Mouse (Mus musculus): Measurements from ENCODE around the gene Frrs1l.

The Frrs1l gene

GRCm38 (mm10) chr4:56965586-56966179 lies 24.5 kb downstream of the Frrs1l start:
- DNase-seq (ENCODE audit: low spot score in 2 of 2), result peak in 1 of 2 experiments; percentile 69

- peak in 1 of 2 experiments; percentile 75 for DNase-seq (ENCODE audit: low spot score in 2 of 2)
These were observed 26.5 kb downstream of the Frrs1l start for GRCm38 (mm10) chr4:56963687-56964086.

DNA sequence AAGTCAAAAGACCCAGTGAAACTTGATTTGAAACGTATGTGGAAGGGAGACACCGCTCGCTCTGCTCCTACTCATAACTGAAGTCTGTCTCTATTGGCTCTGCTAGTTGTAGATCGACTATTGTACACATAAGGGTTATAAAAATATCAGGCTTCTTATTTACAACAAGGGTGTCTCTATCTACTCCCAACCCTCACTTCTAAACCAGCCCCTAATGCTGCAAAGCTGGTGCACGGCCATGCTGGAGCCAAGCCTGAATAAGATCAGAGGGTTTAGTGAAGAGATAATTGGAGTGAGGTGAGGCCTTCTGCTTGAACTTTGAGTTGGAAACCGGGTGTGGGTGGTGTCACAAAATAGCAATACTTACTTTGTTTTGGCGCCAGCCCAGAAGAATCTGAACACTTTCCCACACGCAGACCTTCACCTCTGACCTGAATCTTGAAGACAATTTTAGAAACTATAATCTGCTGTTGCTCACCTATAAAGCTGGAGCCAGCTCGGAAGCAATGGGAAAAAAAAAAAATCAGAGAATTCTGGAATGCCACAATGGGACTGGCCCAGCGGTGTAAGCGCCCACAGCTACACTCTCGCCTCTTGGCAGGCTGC lies 28.8 kb downstream of the Frrs1l start:
- no peak for DNase-seq (ENCODE audit: low spot score in 2 of 2)

DNA sequence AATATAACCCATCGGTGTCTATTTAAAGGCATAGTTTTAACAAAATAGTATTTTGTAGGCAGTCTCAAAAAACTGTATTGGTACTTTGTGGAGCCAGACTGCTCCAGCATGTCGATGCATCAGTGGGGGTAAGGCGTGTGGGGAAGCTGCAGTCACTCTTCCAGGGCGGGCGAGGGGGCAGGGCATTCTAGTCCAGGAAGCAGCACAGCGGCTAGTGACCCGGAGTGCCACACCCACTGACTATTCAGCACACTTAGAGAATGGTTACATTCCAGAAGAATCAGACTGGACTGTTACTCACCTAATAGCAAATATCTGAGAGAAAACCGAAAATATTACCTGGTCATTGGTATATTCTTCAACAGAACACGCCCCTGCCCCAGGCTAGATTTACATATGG lies 32.7 kb downstream of the Frrs1l start:
- no peak for DNase-seq (ENCODE audit: low spot score in 2 of 2)

- DNase-seq (ENCODE audit: low spot score in 2 of 2), result no peak
These were observed 37.0 kb downstream of the Frrs1l start for GRCm38 (mm10) chr4:56953235-56953634.

GRCm38 (mm10) chr4:56951701-56952100 lies 38.5 kb downstream of the Frrs1l start:
- no peak for DNase-seq (ENCODE audit: low spot score in 2 of 2)

GRCm38 (mm10) chr4:56949494-56949893 lies 40.7 kb downstream of the Frrs1l start:
- no peak for DNase-seq (ENCODE audit: low spot score in 2 of 2)

DNA sequence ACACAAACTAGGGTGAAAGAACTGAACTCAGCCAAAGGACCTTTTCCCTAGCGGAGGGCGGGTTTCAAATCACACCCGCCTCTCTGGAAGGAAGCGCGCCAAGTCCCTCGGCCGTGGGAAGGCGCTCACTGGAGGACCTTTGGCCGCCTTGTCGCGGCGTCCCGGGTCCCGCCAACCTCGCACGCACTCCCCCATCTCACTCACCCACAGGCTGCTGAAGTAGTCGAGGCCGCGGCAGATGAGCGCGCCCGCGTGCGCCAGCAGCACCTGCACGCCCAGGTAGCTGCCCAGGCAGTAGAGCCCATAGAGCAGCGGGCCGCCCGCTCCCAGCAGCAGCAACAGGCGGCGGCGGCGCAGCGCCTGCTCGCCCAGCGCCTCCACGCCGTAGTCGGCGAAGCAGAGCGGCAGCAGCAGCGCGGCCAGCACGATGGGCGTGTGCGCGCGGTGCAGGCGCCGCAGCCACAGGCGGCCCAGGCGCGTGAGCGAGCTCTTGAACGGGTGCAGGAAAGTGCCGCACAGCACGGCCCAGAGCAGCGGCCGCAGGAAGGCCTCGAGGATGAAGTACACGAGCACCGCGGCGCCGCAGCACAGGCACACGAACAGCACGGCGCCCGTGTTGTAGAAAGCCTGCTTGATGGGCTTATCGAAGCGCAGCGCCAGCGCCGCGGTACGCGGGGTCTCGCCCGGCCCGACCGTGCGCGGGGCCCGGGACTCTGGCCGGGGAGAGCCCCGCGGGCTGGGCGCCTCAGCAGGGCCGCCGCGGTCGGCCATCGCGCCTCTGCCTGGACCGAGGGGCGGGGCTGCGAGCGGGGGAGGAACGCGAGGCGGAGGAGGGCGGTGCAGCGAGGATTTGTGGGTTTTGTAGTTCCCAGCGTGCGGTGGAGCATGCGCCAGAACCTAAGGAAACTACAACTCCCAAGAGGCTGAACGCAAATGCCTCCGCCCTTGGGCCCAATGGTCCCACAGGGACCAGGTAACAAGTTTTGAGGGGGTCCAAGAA lies 43.2 kb downstream of the Frrs1l start, which contains the start of gene Tmem245:
TSS of gene Tmem245 (minus strand) at position 797 of the 1,000 bp plus-strand sequence.
- peak; percentile 73 to 93 for DNase-seq (ENCODE audit: low spot score in 2 of 2)

GRCm38 (mm10) chr4:56946180-56946579 lies 44.0 kb downstream of the Frrs1l start:
- DNase-seq (ENCODE audit: low spot score in 2 of 2), result no peak

- DNase-seq (ENCODE audit: low spot score in 2 of 2), result no peak
These were observed 45.9 kb downstream of the Frrs1l start for GRCm38 (mm10) chr4:56944286-56944685.

GRCm38 (mm10) chr4:56943258-56943657 lies 46.9 kb downstream of the Frrs1l start:
- DNase-seq (ENCODE audit: low spot score in 2 of 2), result no peak

- no peak for DNase-seq (ENCODE audit: low spot score in 2 of 2)
These were observed 47.6 kb downstream of the Frrs1l start for GRCm38 (mm10) chr4:56942567-56942966.

DNA sequence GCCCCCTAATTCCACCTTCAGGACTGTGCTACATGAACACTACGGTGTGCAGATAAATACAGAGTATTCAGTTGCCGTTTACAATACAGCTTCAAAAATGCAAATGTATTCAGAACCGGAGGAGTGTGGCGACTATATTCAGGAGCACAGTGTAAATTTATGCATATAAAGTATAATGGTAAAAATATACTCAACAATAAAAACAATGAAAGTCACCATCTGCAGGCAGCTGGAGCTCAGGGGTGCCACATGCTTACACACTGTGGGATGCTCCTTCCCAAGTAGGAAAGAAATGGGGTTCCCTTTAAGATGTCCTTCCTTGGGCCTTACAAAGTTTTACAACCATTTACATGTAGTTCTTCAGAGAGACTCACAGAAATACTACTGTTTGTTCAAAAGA lies 48.7 kb downstream of the Frrs1l start:
- no peak for DNase-seq (ENCODE audit: low spot score in 2 of 2)

- no peak for DNase-seq (ENCODE audit: low spot score in 2 of 2)
These were observed 53.1 kb downstream of the Frrs1l start for GRCm38 (mm10) chr4:56937136-56937535.

GRCm38 (mm10) chr4:56935327-56935726 lies 54.9 kb downstream of the Frrs1l start:
- DNase-seq (ENCODE audit: low spot score in 2 of 2), result no peak

DNA sequence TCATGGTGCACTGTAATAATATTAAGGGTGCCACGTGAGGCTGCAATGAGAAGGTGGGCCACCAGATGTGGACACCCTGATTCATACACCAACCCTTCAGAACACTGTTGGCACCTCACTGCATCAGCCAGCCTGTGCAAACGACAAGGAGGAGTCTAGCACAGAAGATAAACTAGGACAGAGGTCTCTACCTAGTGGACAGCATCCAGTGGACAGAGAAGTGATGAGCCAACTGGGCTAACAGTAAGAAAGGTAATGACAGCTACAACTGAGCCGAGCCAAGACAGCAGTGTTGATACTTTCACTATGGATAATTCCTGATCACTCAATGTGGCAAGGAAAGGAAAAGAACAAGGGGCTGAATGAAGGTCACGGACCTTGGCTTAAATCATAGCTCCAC lies 57.0 kb downstream of the Frrs1l start:
- DNase-seq (ENCODE audit: low spot score in 2 of 2), result no peak

GRCm38 (mm10) chr4:56932096-56932495 lies 58.1 kb downstream of the Frrs1l start:
- DNase-seq (ENCODE audit: low spot score in 2 of 2), result no peak

GRCm38 (mm10) chr4:56930312-56930711 lies 59.9 kb downstream of the Frrs1l start:
- DNase-seq (ENCODE audit: low spot score in 2 of 2), result no peak

- DNase-seq (ENCODE audit: low spot score in 2 of 2), result no peak
These were observed 63.2 kb downstream of the Frrs1l start for GRCm38 (mm10) chr4:56926971-56927370.

GRCm38 (mm10) chr4:56922229-56922628 lies 68.0 kb downstream of the Frrs1l start:
- no peak for DNase-seq (ENCODE audit: low spot score in 2 of 2)

DNA sequence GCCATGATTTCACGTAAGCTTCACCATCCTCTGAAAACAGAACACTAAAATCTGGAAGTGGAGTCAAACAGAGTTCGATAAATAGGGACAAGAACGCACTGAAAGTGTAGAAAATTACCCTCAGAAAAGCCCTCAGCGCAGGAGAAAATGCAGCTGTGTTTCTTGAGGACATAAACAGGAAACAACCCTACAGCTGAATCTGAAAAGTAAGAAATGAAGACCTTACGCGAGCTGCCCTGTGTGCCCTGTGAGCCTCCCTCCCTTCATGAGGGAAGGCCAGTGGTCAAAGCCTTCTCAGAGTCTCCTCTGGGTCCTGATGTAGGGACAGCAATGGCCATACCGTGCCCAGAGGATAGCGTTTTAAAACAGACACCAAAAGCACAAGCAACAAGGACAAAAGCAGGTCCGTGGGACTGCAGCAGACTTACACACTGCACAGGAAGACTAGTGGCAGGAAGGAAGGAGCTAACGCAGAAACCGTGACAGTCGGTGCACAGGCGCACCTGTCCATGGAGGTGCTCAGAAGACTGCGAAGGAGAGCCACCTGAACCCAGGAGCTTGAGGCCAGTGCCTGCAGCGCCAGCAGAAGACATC lies 74.4 kb downstream of the Frrs1l start:
- no peak for DNase-seq (ENCODE audit: low spot score in 2 of 2)

- DNase-seq (ENCODE audit: low spot score in 2 of 2), result no peak
These were observed 75.4 kb downstream of the Frrs1l start for GRCm38 (mm10) chr4:56914761-56915160.

Data from left cerebral cortex, adult 9 months (tissue).